Mouse (Mus musculus): ENCODE results near the gene Adat1.

GRCm38 (mm10) chr8:111991278-111991677, 824 bp downstream of the Adat1 start:
- no peak for TF ChIP-seq CTCF (IDR thresholded peaks at IDR 0.05; ENCODE audit: low read depth)
- no peak for TF ChIP-seq EP300 (IDR thresholded peaks at IDR 0.05; ENCODE audit: low read depth)
